Mouse (Mus musculus) stomach, postnatal 0 days (tissue): ENCODE data around the gene Ccdc136. TPM values are rescaled to one million over a fixed set of nuclear protein-coding genes. Genes with fewer than 3 reads are reported as not detected.

Source experiments
- ATAC-seq: fragments of 200-750 bp; cut with Nextera tagmentation; 2 replicates; pipeline ENCODE4 v1.8.0; 2017; ENCODE audit not compliant: low FRiP score, low TSS enrichment
- DNase-seq: peaks from one replicate; pipeline ENCODE4 v3.0.0-alpha.2; 2016; ENCODE audit warnings: low spot score
- H3K27ac ChIP-seq: fragments of 300-500 bp; sonication (generic); replicated peaks from 2 replicates; pipeline ENCODE4 v1.5.1; 2014; ENCODE audit warnings: mild to moderate bottlenecking, control low read depth
- H3K27me3 ChIP-seq: fragments of 300-500 bp; sonication (generic); 2 replicates; pipeline ENCODE4 v1.6.1; 2014; ENCODE audit warnings: low read length; ENCODE audit not compliant: control insufficient read depth, insufficient read depth
- H3K36me3 ChIP-seq: fragments of 300-500 bp; sonication (generic); 2 replicates; pipeline ENCODE4 v1.6.1; 2014; ENCODE audit warnings: low read length, mixed read lengths; ENCODE audit not compliant: control insufficient read depth, insufficient read depth
- H3K4me1 ChIP-seq: fragments of 300-500 bp; sonication (generic); replicated peaks from 2 replicates; pipeline ENCODE4 v1.6.1; 2014; ENCODE audit warnings: antibody characterized with exemption; ENCODE audit not compliant: control insufficient read depth, insufficient read depth
- H3K4me2 ChIP-seq: fragments of 300-500 bp; sonication (generic); replicated peaks from 2 replicates; pipeline ENCODE4 v1.6.1; 2014; ENCODE audit warnings: low read depth, mild to moderate bottlenecking, control low read depth, moderate library complexity
- H3K4me3 ChIP-seq: fragments of 300-500 bp; sonication (generic); 2 replicates; pipeline ENCODE4 v1.5.1; 2014; ENCODE audit warnings: low read depth, low read length, control low read depth
- H3K9ac ChIP-seq: fragments of 300-500 bp; sonication (generic); 2 replicates; pipeline ENCODE4 v1.6.1; 2014; ENCODE audit warnings: mild to moderate bottlenecking, low read length, control low read depth, mixed read lengths
- H3K9me3 ChIP-seq: fragments of 300-500 bp; sonication (generic); 2 replicates; pipeline ENCODE4 v1.6.1; 2016; ENCODE audit warnings: low read length; ENCODE audit not compliant: control insufficient read depth
- CTCF ChIP-seq: IDR thresholded peaks from 2 replicates; pipeline ENCODE4 v1.5.1; 2016; ENCODE audit warnings: antibody characterized with exemption, low read depth, mild to moderate bottlenecking, moderate library complexity
- EP300 ChIP-seq: optimal IDR thresholded peaks from 2 replicates; pipeline ENCODE3; 2016; ENCODE audit warnings: antibody characterized with exemption
- WGBS: fragments of 180-500 bp; shearing (Covaris S2); extraction: QIAGEN DNeasy Blood & Tissue Kit; methylation state at CpG from one replicate; pipeline ENCODE4 v1.1.7; 2014; 5-methylcytosine and 5-hydroxymethylcytosine counted together
- polyA plus RNA-seq: library from polyadenylated mRNA; unstranded; fragments of >200 nt; fragmentation: Nextera tagmentation; extraction: Ambion mirVana; gene quantifications from 2 replicates; pipeline ENCODE4 v1.2.1, GENCODE M21; 2015

The Ccdc136 gene
- polyA plus RNA-seq, 1 experiment from 2014 or later, result 12.6 TPM

GRCm38 (mm10) chr6:29351613-29352012 lies 44.5 kb upstream of the Ccdc136 start:
- TF ChIP-seq CTCF (peak; percentile 57), EP300 (no peak)
- Histone ChIP-seq H3K4me3 (no peak overlapping the region), H3K4me2 (no peak overlapping the region), H3K36me3 (no peaks in the 10 kb centered on the region), H3K4me1 (0 out of 2 replicates have a peak, but pooled peaks cover 5% of the 10 kb centered on the region), H3K27me3 (no peaks in the 10 kb centered on the region), H3K27ac (no peak overlapping the region), H3K9me3 (no peaks in the 10 kb centered on the region), H3K9ac (no peak overlapping the region)
- ATAC-seq (no peak), DNase-seq (no peak)

- H3K36me3 ChIP-seq, result peaks cover 4% of the 10 kb centered on the region; the same call in 1 of the 2 replicates
- no peaks in the 10 kb centered on the region for H3K9me3 ChIP-seq
- no peak for TF ChIP-seq EP300
- no peak for TF ChIP-seq CTCF
- no peak overlapping the region for H3K4me3 ChIP-seq
- H3K27me3 ChIP-seq, result no peaks in the 10 kb centered on the region
- H3K4me1 ChIP-seq, result 0 out of 2 replicates have a peak, but pooled peaks cover 5% of the 10 kb centered on the region
- no peak overlapping the region for H3K9ac ChIP-seq
- no peak overlapping the region for H3K27ac ChIP-seq
- 37% methylated on average over 5 of the region's 5 CpGs for WGBS
- ATAC-seq (no peak), DNase-seq (no peak)
- no peak overlapping the region for H3K4me2 ChIP-seq
Observed at GRCm38 (mm10) chr6:29352816-29353215, 43.3 kb upstream of the Ccdc136 start.

- WGBS, result 73% methylated on average over 3 of the region's 3 CpGs
Observed at GRCm38 (mm10) chr6:29359386-29359785, 36.7 kb upstream of the Ccdc136 start.

GRCm38 (mm10) chr6:29360211-29360610 lies 35.9 kb upstream of the Ccdc136 start:
- ATAC-seq, result no peak
- no peaks in the 10 kb centered on the region for H3K4me1 ChIP-seq
- H3K36me3 ChIP-seq, result peaks cover 10% of the 10 kb centered on the region; the same call in 1 of the 2 replicates
- no peak overlapping the region for H3K9ac ChIP-seq
- TF ChIP-seq EP300 (no peak), CTCF (no peak)
- H3K27ac ChIP-seq, result no peak overlapping the region
- no peak for DNase-seq
- WGBS, result 65% methylated on average over 6 of the region's 6 CpGs
- H3K4me3 ChIP-seq, result no peak overlapping the region
- H3K27me3 ChIP-seq, result no peaks in the 10 kb centered on the region
- H3K9me3 ChIP-seq, result no peaks in the 10 kb centered on the region
- H3K4me2 ChIP-seq, result no peak overlapping the region

More at GRCm38 (mm10) chr6:29359386-29359785, 36.7 kb upstream of the Ccdc136 start:
- Histone ChIP-seq H3K36me3 (peaks cover 10% of the 10 kb centered on the region; the same call in 1 of the 2 replicates), H3K4me1 (no peaks in the 10 kb centered on the region), H3K9ac (no peak overlapping the region), H3K4me3 (no peak overlapping the region), H3K9me3 (no peaks in the 10 kb centered on the region), H3K27me3 (no peaks in the 10 kb centered on the region), H3K4me2 (no peak overlapping the region), H3K27ac (no peak overlapping the region)
- TF ChIP-seq CTCF, result no peak
- no peak for TF ChIP-seq EP300
- ATAC-seq (no peak), DNase-seq (no peak)

- peaks cover 16% of the 10 kb centered on the region for H3K36me3 ChIP-seq
- ATAC-seq, result peak; percentile 80; the same call in 1 of the 2 replicates
- no peak overlapping the region for H3K4me3 ChIP-seq
- no peaks in the 10 kb centered on the region for H3K9me3 ChIP-seq
- peak overlapping the region; percentile 70 for H3K27ac ChIP-seq
- WGBS, result 36% methylated on average over 7 of the region's 7 CpGs
- no peak overlapping the region for H3K4me2 ChIP-seq
- no peaks in the 10 kb centered on the region for H3K27me3 ChIP-seq
- no peaks in the 10 kb centered on the region for H3K4me1 ChIP-seq
- DNase-seq, result no peak
- no peak overlapping the region for H3K9ac ChIP-seq
- peak; percentile 67 for TF ChIP-seq CTCF
- TF ChIP-seq EP300, result peak; percentile 43
Observed at GRCm38 (mm10) chr6:29362246-29363128, 33.6 kb upstream of the Ccdc136 start.

GRCm38 (mm10) chr6:29363129-29363515 lies 33.0 kb upstream of the Ccdc136 start:
- DNase-seq, result no peak
- H3K4me3 ChIP-seq, result no peak overlapping the region
- H3K4me2 ChIP-seq, result no peak overlapping the region
- no peak overlapping the region for H3K9ac ChIP-seq
- peak overlapping the region; percentile 70 for H3K27ac ChIP-seq
- WGBS, result 62% methylated on average over 3 of the region's 3 CpGs
- peaks cover 16% of the 10 kb centered on the region for H3K36me3 ChIP-seq
- H3K27me3 ChIP-seq, result no peaks in the 10 kb centered on the region
- no peaks in the 10 kb centered on the region for H3K4me1 ChIP-seq
- peak; percentile 12; the same call in 1 of the 2 replicates for ATAC-seq
- no peak for TF ChIP-seq CTCF
- TF ChIP-seq EP300, result no peak
- no peaks in the 10 kb centered on the region for H3K9me3 ChIP-seq
